Mouse (Mus musculus): ENCODE data around the gene Gys1.
A peak's percentile ranks its signal among the peaks of the same experiment; 100 is the strongest.
"Not testable (repeated sequence)": the region's sequence is repeated elsewhere in the genome, so short reads cannot be mapped to it uniquely, and the experiment has no call there.

The Gys1 gene

GRCm38 (mm10) chr7:45481374-45481927, 46.8 kb downstream of the Gys1 start, which contains the start of gene Tulp2:
Gene Tulp2 (plus strand): TSS chr7:45481877.
- peak; percentile 61 to 81 for DNase-seq

GRCm38 (mm10) chr7:45482166-45482565, 47.5 kb downstream of the Gys1 start:
- no peak for DNase-seq

- not testable (repeated sequence) for DNase-seq
Observed at GRCm38 (mm10) chr7:45484985-45485384, 50.3 kb downstream of the Gys1 start.

GRCm38 (mm10) chr7:45486158-45486557, 51.5 kb downstream of the Gys1 start:
- DNase-seq: no peak

GRCm38 (mm10) chr7:45486761-45487415, 52.2 kb downstream of the Gys1 start, which contains the start of gene Gm45808:
Gene Gm45808 (minus strand): TSS chr7:45486811.
- no peak for DNase-seq

GRCm38 (mm10) chr7:45487861-45488292, 53.2 kb downstream of the Gys1 start:
- no peak for DNase-seq

- DNase-seq: peak; percentile 74 to 83
Observed at GRCm38 (mm10) chr7:45488293-45489204, 53.9 kb downstream of the Gys1 start, which contains the start of gene Dhdh. Gene Dhdh (minus strand): TSS chr7:45488805.

GRCm38 (mm10) chr7:45489578-45489977, 54.9 kb downstream of the Gys1 start:
- no peak for DNase-seq

- no peak for DNase-seq
Observed at GRCm38 (mm10) chr7:45490822-45491221, 56.2 kb downstream of the Gys1 start.

- peak; percentile 41 to 43 for DNase-seq
Observed at GRCm38 (mm10) chr7:45491264-45491663, 56.6 kb downstream of the Gys1 start.

- DNase-seq: peak in 1 of 2 experiments; percentile 54
Observed at GRCm38 (mm10) chr7:45492225-45492844, 57.7 kb downstream of the Gys1 start.

GRCm38 (mm10) chr7:45492951-45493350, 58.3 kb downstream of the Gys1 start:
- DNase-seq: peak; percentile 87 to 90

- DNase-seq: peak in 1 of 2 experiments; percentile 45
Observed at GRCm38 (mm10) chr7:45494548-45494947, 59.9 kb downstream of the Gys1 start.

GRCm38 (mm10) chr7:45498427-45498826, 63.8 kb downstream of the Gys1 start:
- no peak for DNase-seq
